Mouse (Mus musculus): ENCODE results near the gene Gm3336. TPM values are rescaled to one million over a fixed set of nuclear protein-coding genes. Genes with fewer than 3 reads are reported as not detected.

Gene Gm3336
- polyA plus RNA-seq, 1 experiment from 2014 or later, result not detected

- WGBS, result 77% methylated on average over 22 of the region's 22 CpGs
- Histone ChIP-seq H3K36me3 (peaks cover 29% of the 10 kb centered on the region), H3K9ac (no peak overlapping the region), H3K9me3 (replicated peaks) (no peaks in the 10 kb centered on the region), H3K4me3 (no peak overlapping the region), H3K4me1 (replicated peaks) (peaks cover 45% of the 10 kb centered on the region), H3K27me3 (replicated peaks) (peaks cover 5% of the 10 kb centered on the region; the same call in 1 of the 2 replicates), H3K27ac (ENCODE audit: poor library complexity, severe bottlenecking) (no peak overlapping the region), H3K4me2 (no peak overlapping the region)
- ATAC-seq (ENCODE audit: insufficient number of reproducible peaks, low FRiP score), result no peak
Observed at GRCm38 (mm10) chr8:70757523-70758307, 39.4 kb downstream of the Gm3336 start.

- Histone ChIP-seq H3K27me3 (replicated peaks) (peaks cover 5% of the 10 kb centered on the region; the same call in 1 of the 2 replicates), H3K4me1 (replicated peaks) (peaks cover 40% of the 10 kb centered on the region), H3K4me3 (no peak overlapping the region), H3K27ac (ENCODE audit: poor library complexity, severe bottlenecking) (no peak overlapping the region), H3K9ac (no peak overlapping the region), H3K36me3 (peaks cover 29% of the 10 kb centered on the region), H3K9me3 (replicated peaks) (no peaks in the 10 kb centered on the region), H3K4me2 (no peak overlapping the region)
- ATAC-seq (ENCODE audit: insufficient number of reproducible peaks, low FRiP score), result no peak
- 87% methylated on average over 7 of the region's 7 CpGs for WGBS
Observed at GRCm38 (mm10) chr8:70758308-70758615, 39.9 kb downstream of the Gm3336 start.

- Histone ChIP-seq H3K36me3 (peaks cover 29% of the 10 kb centered on the region), H3K9ac (0 out of 2 replicates have a peak overlapping the region, but pooled peaks have one; percentile 51), H3K4me1 (replicated peaks) (peaks cover 34% of the 10 kb centered on the region), H3K4me3 (no peak overlapping the region), H3K4me2 (0 out of 2 replicates have a peak overlapping the region, but pooled peaks have one; percentile 98), H3K27me3 (replicated peaks) (peaks cover 5% of the 10 kb centered on the region; the same call in 1 of the 2 replicates), H3K27ac (ENCODE audit: poor library complexity, severe bottlenecking) (no peak overlapping the region), H3K9me3 (replicated peaks) (no peaks in the 10 kb centered on the region)
- WGBS, result 67% methylated on average over 19 of the region's 19 CpGs
- ATAC-seq (ENCODE audit: insufficient number of reproducible peaks, low FRiP score), result no peak
Observed at GRCm38 (mm10) chr8:70758616-70759561, 40.5 kb downstream of the Gm3336 start.

GRCm38 (mm10) chr8:70760350-70760749 lies 42.0 kb downstream of the Gm3336 start:
- Histone ChIP-seq H3K27me3 (replicated peaks) (peaks cover 5% of the 10 kb centered on the region; the same call in 1 of the 2 replicates), H3K4me2 (peak overlapping the region; percentile 98), H3K36me3 (peaks cover 29% of the 10 kb centered on the region), H3K27ac (ENCODE audit: poor library complexity, severe bottlenecking) (peak overlapping the region; percentile 70), H3K4me3 (peak overlapping the region; percentile 76), H3K9me3 (replicated peaks) (no peaks in the 10 kb centered on the region), H3K9ac (peak overlapping the region; percentile 91), H3K4me1 (replicated peaks) (peaks cover 31% of the 10 kb centered on the region)
- WGBS, result 2% methylated on average over 22 of the region's 22 CpGs
- 0 out of 2 replicates have a peak, but pooled peaks have one; percentile 0 for ATAC-seq (ENCODE audit: insufficient number of reproducible peaks, low FRiP score)

- H3K4me3 ChIP-seq, result peak within 1 kb of the TSS; percentile 76
- peaks cover 31% of the 10 kb centered on the region for H3K4me1 ChIP-seq (replicated peaks)
- H3K36me3 ChIP-seq, result peaks cover 28% of the 10 kb centered on the region
- H3K27me3 ChIP-seq (replicated peaks), result peaks cover 5% of the 10 kb centered on the region; the same call in 1 of the 2 replicates
- H3K4me2 ChIP-seq, result peak within 1 kb of the TSS; percentile 98
- ATAC-seq (ENCODE audit: insufficient number of reproducible peaks, low FRiP score), result peak; percentile 96
- peak within 1 kb of the TSS; percentile 70 for H3K27ac ChIP-seq (ENCODE audit: poor library complexity, severe bottlenecking)
- WGBS, result 1% methylated on average over 44 of the region's 55 CpGs
- H3K9ac ChIP-seq, result peak within 1 kb of the TSS; percentile 91
- H3K9me3 ChIP-seq (replicated peaks), result no peaks in the 10 kb centered on the region
Observed at GRCm38 (mm10) chr8:70760775-70761406, 42.5 kb downstream of the Gm3336 start, which contains the start of gene Mpv17l2. Gene Mpv17l2, minus strand, starts transcription at chr8:70760946.

- Histone ChIP-seq H3K4me3 (no peak overlapping the region), H3K27me3 (replicated peaks) (no peaks in the 10 kb centered on the region), H3K36me3 (peaks cover 16% of the 10 kb centered on the region), H3K27ac (ENCODE audit: poor library complexity, severe bottlenecking) (no peak overlapping the region), H3K9ac (no peak overlapping the region), H3K4me2 (no peak overlapping the region), H3K9me3 (replicated peaks) (no peaks in the 10 kb centered on the region), H3K4me1 (replicated peaks) (peaks cover 42% of the 10 kb centered on the region)
- 68% methylated on average over 1 of the region's 1 CpGs for WGBS
- no peak for ATAC-seq (ENCODE audit: insufficient number of reproducible peaks, low FRiP score)
Observed at GRCm38 (mm10) chr8:70762118-70762517, 43.8 kb downstream of the Gm3336 start.

GRCm38 (mm10) chr8:70763354-70763753 lies 45.0 kb downstream of the Gm3336 start:
- no peak for ATAC-seq (ENCODE audit: insufficient number of reproducible peaks, low FRiP score)
- Histone ChIP-seq H3K27me3 (replicated peaks) (0 out of 2 replicates have a peak, but pooled peaks cover 4% of the 10 kb centered on the region), H3K9ac (no peak overlapping the region), H3K27ac (ENCODE audit: poor library complexity, severe bottlenecking) (no peak overlapping the region), H3K36me3 (peaks cover 10% of the 10 kb centered on the region), H3K9me3 (replicated peaks) (no peaks in the 10 kb centered on the region), H3K4me3 (no peak overlapping the region), H3K4me2 (no peak overlapping the region), H3K4me1 (replicated peaks) (peaks cover 41% of the 10 kb centered on the region)
- WGBS, result 6% methylated on average over 3 of the region's 3 CpGs

- H3K4me3 ChIP-seq, result no peak overlapping the region
- no peak overlapping the region for H3K4me2 ChIP-seq
- no peak for ATAC-seq (ENCODE audit: insufficient number of reproducible peaks, low FRiP score)
- 0 out of 2 replicates have a peak, but pooled peaks cover 4% of the 10 kb centered on the region for H3K27me3 ChIP-seq (replicated peaks)
- WGBS, result 50% methylated on average over 8 of the region's 8 CpGs
- peaks cover 35% of the 10 kb centered on the region for H3K4me1 ChIP-seq (replicated peaks)
- H3K9ac ChIP-seq, result no peak overlapping the region
- H3K27ac ChIP-seq (ENCODE audit: poor library complexity, severe bottlenecking), result no peak overlapping the region
- H3K9me3 ChIP-seq (replicated peaks), result no peaks in the 10 kb centered on the region
- peaks cover 13% of the 10 kb centered on the region for H3K36me3 ChIP-seq
Observed at GRCm38 (mm10) chr8:70764026-70764425, 45.7 kb downstream of the Gm3336 start.

GRCm38 (mm10) chr8:70764676-70765075 lies 46.3 kb downstream of the Gm3336 start:
- peaks cover 28% of the 10 kb centered on the region for H3K4me1 ChIP-seq (replicated peaks)
- no peak for ATAC-seq (ENCODE audit: insufficient number of reproducible peaks, low FRiP score)
- H3K27ac ChIP-seq (ENCODE audit: poor library complexity, severe bottlenecking), result no peak overlapping the region
- H3K9ac ChIP-seq, result no peak overlapping the region
- no peaks in the 10 kb centered on the region for H3K9me3 ChIP-seq (replicated peaks)
- 89% methylated on average over 13 of the region's 13 CpGs for WGBS
- H3K4me3 ChIP-seq, result no peak overlapping the region
- 0 out of 2 replicates have a peak, but pooled peaks cover 4% of the 10 kb centered on the region for H3K27me3 ChIP-seq (replicated peaks)
- peaks cover 15% of the 10 kb centered on the region for H3K36me3 ChIP-seq
- H3K4me2 ChIP-seq, result peak overlapping the region; percentile 91; the same call in 1 of the 2 replicates

- 55% methylated on average over 9 of the region's 9 CpGs for WGBS
- H3K9ac ChIP-seq, result no peak overlapping the region
Observed at GRCm38 (mm10) chr8:70765329-70765728, 47.0 kb downstream of the Gm3336 start.

More at GRCm38 (mm10) chr8:70765329-70765728, 47.0 kb downstream of the Gm3336 start:
- peak overlapping the region; percentile 91 for H3K4me2 ChIP-seq
- H3K36me3 ChIP-seq, result peaks cover 21% of the 10 kb centered on the region
- peaks cover 22% of the 10 kb centered on the region for H3K4me1 ChIP-seq (replicated peaks)
- no peak for ATAC-seq (ENCODE audit: insufficient number of reproducible peaks, low FRiP score)
- H3K4me3 ChIP-seq, result peak overlapping the region; percentile 49; the same call in 1 of the 2 replicates
- no peaks in the 10 kb centered on the region for H3K9me3 ChIP-seq (replicated peaks)
- no peak overlapping the region for H3K27ac ChIP-seq (ENCODE audit: poor library complexity, severe bottlenecking)
- H3K27me3 ChIP-seq (replicated peaks), result 0 out of 2 replicates have a peak, but pooled peaks cover 4% of the 10 kb centered on the region

Data from heart, embryonic 12.5 days (tissue).